Mouse (Mus musculus): Measurements from ENCODE around the gene Sec14l1. TPM values are rescaled to one million over a fixed set of nuclear protein-coding genes. Genes with fewer than 3 reads are reported as not detected.

Sec14l1 gene
- polyA plus RNA-seq, 1 experiment from 2014 or later, result 46.7 TPM

- peak overlapping the region; percentile 93 for H3K27ac ChIP-seq
- H3K4me3 ChIP-seq, result peak overlapping the region; percentile 75
- DNase-seq (ENCODE audit: extremely low spot score, low spot score), result no peak
- peaks cover 15% of the 10 kb centered on the region for H3K36me3 ChIP-seq (replicated peaks)
- peaks cover 76% of the 10 kb centered on the region for H3K4me1 ChIP-seq
- 1% methylated on average over 54 of the region's 54 CpGs for WGBS
- H3K9me3 ChIP-seq, result peaks cover 3% of the 10 kb centered on the region; the same call in 1 of the 2 replicates
- no peaks in the 10 kb centered on the region for H3K27me3 ChIP-seq (ENCODE audit: poor library complexity, severe bottlenecking)
Measured at GRCm38 (mm10) chr11:117115346-117116219, 615 bp downstream of the Sec14l1 start.

GRCm38 (mm10) chr11:117116350-117117303 lies 1.7 kb downstream of the Sec14l1 start:
- Histone ChIP-seq H3K9me3 (peaks cover 3% of the 10 kb centered on the region; the same call in 1 of the 2 replicates), H3K4me1 (peaks cover 86% of the 10 kb centered on the region), H3K27ac (0 out of 2 replicates have a peak overlapping the region, but pooled peaks have one; percentile 22), H3K36me3 (replicated peaks) (peaks cover 15% of the 10 kb centered on the region), H3K27me3 (ENCODE audit: poor library complexity, severe bottlenecking) (no peaks in the 10 kb centered on the region), H3K4me3 (peak overlapping the region; percentile 75)
- WGBS, result 72% methylated on average over 18 of the region's 18 CpGs
- DNase-seq (ENCODE audit: extremely low spot score, low spot score), result no peak

GRCm38 (mm10) chr11:117117321-117117720 lies 2.4 kb downstream of the Sec14l1 start:
- peaks cover 3% of the 10 kb centered on the region; the same call in 1 of the 2 replicates for H3K9me3 ChIP-seq
- no peaks in the 10 kb centered on the region for H3K27me3 ChIP-seq (ENCODE audit: poor library complexity, severe bottlenecking)
- no peak for DNase-seq (ENCODE audit: extremely low spot score, low spot score)
- H3K4me3 ChIP-seq, result no peak overlapping the region
- peaks cover 90% of the 10 kb centered on the region for H3K4me1 ChIP-seq
- 86% methylated on average over 18 of the region's 18 CpGs for WGBS
- no peak overlapping the region for H3K27ac ChIP-seq
- H3K36me3 ChIP-seq (replicated peaks), result peaks cover 17% of the 10 kb centered on the region

- WGBS, result 93% methylated on average over 7 of the region's 7 CpGs
- H3K4me1 ChIP-seq, result peaks cover 90% of the 10 kb centered on the region
- H3K4me3 ChIP-seq, result no peak overlapping the region
- H3K36me3 ChIP-seq (replicated peaks), result peaks cover 17% of the 10 kb centered on the region
- no peaks in the 10 kb centered on the region for H3K27me3 ChIP-seq (ENCODE audit: poor library complexity, severe bottlenecking)
- H3K27ac ChIP-seq, result no peak overlapping the region
- H3K9me3 ChIP-seq, result peaks cover 3% of the 10 kb centered on the region; the same call in 1 of the 2 replicates
- DNase-seq (ENCODE audit: extremely low spot score, low spot score), result no peak
Measured at GRCm38 (mm10) chr11:117117791-117118190, 2.8 kb downstream of the Sec14l1 start.

GRCm38 (mm10) chr11:117118248-117118647 lies 3.3 kb downstream of the Sec14l1 start:
- H3K9me3 ChIP-seq, result peaks cover 3% of the 10 kb centered on the region; the same call in 1 of the 2 replicates
- no peaks in the 10 kb centered on the region for H3K27me3 ChIP-seq (ENCODE audit: poor library complexity, severe bottlenecking)
- WGBS, result 77% methylated on average over 4 of the region's 4 CpGs
- peak overlapping the region; percentile 68; the same call in 1 of the 2 replicates for H3K27ac ChIP-seq
- peaks cover 93% of the 10 kb centered on the region for H3K4me1 ChIP-seq
- H3K36me3 ChIP-seq (replicated peaks), result peaks cover 17% of the 10 kb centered on the region
- H3K4me3 ChIP-seq, result peak overlapping the region; percentile 7; the same call in 1 of the 2 replicates
- no peak for DNase-seq (ENCODE audit: extremely low spot score, low spot score)

- no peaks in the 10 kb centered on the region for H3K27me3 ChIP-seq (ENCODE audit: poor library complexity, severe bottlenecking)
- DNase-seq (ENCODE audit: extremely low spot score, low spot score), result no peak
- peak overlapping the region; percentile 68; the same call in 1 of the 2 replicates for H3K27ac ChIP-seq
- WGBS, result 53% methylated on average over 10 of the region's 11 CpGs
- H3K4me1 ChIP-seq, result peaks cover 98% of the 10 kb centered on the region
- peak overlapping the region; percentile 8; the same call in 1 of the 2 replicates for H3K4me3 ChIP-seq
- H3K9me3 ChIP-seq, result no peaks in the 10 kb centered on the region
- peaks cover 17% of the 10 kb centered on the region for H3K36me3 ChIP-seq (replicated peaks)
Measured at GRCm38 (mm10) chr11:117118721-117119321, 3.9 kb downstream of the Sec14l1 start.

GRCm38 (mm10) chr11:117119723-117120122 lies 4.8 kb downstream of the Sec14l1 start:
- Histone ChIP-seq H3K27me3 (ENCODE audit: poor library complexity, severe bottlenecking) (no peaks in the 10 kb centered on the region), H3K27ac (no peak overlapping the region), H3K36me3 (replicated peaks) (peaks cover 17% of the 10 kb centered on the region), H3K4me3 (0 out of 2 replicates have a peak overlapping the region, but pooled peaks have one; percentile 12), H3K4me1 (peaks cover 98% of the 10 kb centered on the region), H3K9me3 (no peaks in the 10 kb centered on the region)
- WGBS, result 47% methylated on average over 5 of the region's 5 CpGs
- no peak for DNase-seq (ENCODE audit: extremely low spot score, low spot score)

- WGBS, result 57% methylated on average over 20 of the region's 20 CpGs
- Histone ChIP-seq H3K27me3 (ENCODE audit: poor library complexity, severe bottlenecking) (no peaks in the 10 kb centered on the region), H3K9me3 (no peaks in the 10 kb centered on the region), H3K36me3 (replicated peaks) (peaks cover 21% of the 10 kb centered on the region), H3K27ac (peak overlapping the region; percentile 76), H3K4me1 (peaks cover 90% of the 10 kb centered on the region), H3K4me3 (peak overlapping the region; percentile 2; the same call in 1 of the 2 replicates)
- DNase-seq (ENCODE audit: extremely low spot score, low spot score), result no peak
Measured at GRCm38 (mm10) chr11:117120285-117121163, 5.6 kb downstream of the Sec14l1 start.

- Histone ChIP-seq H3K36me3 (replicated peaks) (peaks cover 22% of the 10 kb centered on the region), H3K4me1 (peaks cover 84% of the 10 kb centered on the region), H3K27ac (peak overlapping the region; percentile 76), H3K27me3 (ENCODE audit: poor library complexity, severe bottlenecking) (no peaks in the 10 kb centered on the region), H3K9me3 (no peaks in the 10 kb centered on the region), H3K4me3 (peak overlapping the region; percentile 2; the same call in 1 of the 2 replicates)
- 46% methylated on average over 11 of the region's 11 CpGs for WGBS
- no peak for DNase-seq (ENCODE audit: extremely low spot score, low spot score)
Measured at GRCm38 (mm10) chr11:117121164-117121535, 6.2 kb downstream of the Sec14l1 start.

- peak overlapping the region; percentile 76 for H3K27ac ChIP-seq
- H3K27me3 ChIP-seq (ENCODE audit: poor library complexity, severe bottlenecking), result no peaks in the 10 kb centered on the region
- WGBS, result 93% methylated on average over 6 of the region's 6 CpGs
- H3K9me3 ChIP-seq, result no peaks in the 10 kb centered on the region
- H3K36me3 ChIP-seq (replicated peaks), result peaks cover 20% of the 10 kb centered on the region
- H3K4me3 ChIP-seq, result no peak overlapping the region
- peaks cover 76% of the 10 kb centered on the region for H3K4me1 ChIP-seq
- DNase-seq (ENCODE audit: extremely low spot score, low spot score), result no peak
Measured at GRCm38 (mm10) chr11:117121954-117122353, 7.0 kb downstream of the Sec14l1 start.

GRCm38 (mm10) chr11:117123418-117124085 lies 8.6 kb downstream of the Sec14l1 start:
- Histone ChIP-seq H3K4me3 (no peak overlapping the region), H3K9me3 (no peaks in the 10 kb centered on the region), H3K4me1 (peaks cover 77% of the 10 kb centered on the region), H3K27ac (peak overlapping the region; percentile 11; the same call in 1 of the 2 replicates), H3K27me3 (ENCODE audit: poor library complexity, severe bottlenecking) (no peaks in the 10 kb centered on the region), H3K36me3 (replicated peaks) (peaks cover 14% of the 10 kb centered on the region)
- no peak for DNase-seq (ENCODE audit: extremely low spot score, low spot score)
- 87% methylated on average over 17 of the region's 17 CpGs for WGBS

Data from forebrain, embryonic 10.5 days (tissue).